Mouse (Mus musculus) spleen, adult 2 months (tissue): ENCODE data around the gene Emc9. TPM values are rescaled to one million over a fixed set of nuclear protein-coding genes. Genes with fewer than 3 reads are reported as not detected.

Experiments used
- DNase-seq, 2 experiments: peaks; one replicate each; pipeline versions ENCODE4 v3.0.0 to v3.0.0-alpha.2; 2012 to 2021; ENCODE audit warnings: low spot score in 2 of 2, low read depth in 1 of 2
- H3K27ac ChIP-seq: fragments of 200-500 bp; 2 replicates; pipeline ENCODE4 v1.5.1; 2012; ENCODE audit warnings: low read length, inconsistent platforms; ENCODE audit not compliant: insufficient read depth
- H3K27me3 ChIP-seq: fragments of 200-500 bp; 2 replicates; pipeline ENCODE4 v1.6.1; 2012; ENCODE audit warnings: mild to moderate bottlenecking, moderate library complexity, low read length, inconsistent platforms; ENCODE audit not compliant: control insufficient read depth, insufficient read depth
- H3K36me3 ChIP-seq: fragments of 200-500 bp; 2 replicates; pipeline ENCODE4 v1.6.1; 2012; ENCODE audit warnings: mild to moderate bottlenecking, low read length, inconsistent platforms; ENCODE audit not compliant: control insufficient read depth, insufficient read depth
- H3K4me1 ChIP-seq: fragments of 200-500 bp; 2 replicates; pipeline ENCODE4 v1.6.1; 2011; ENCODE audit warnings: inconsistent platforms; ENCODE audit not compliant: control insufficient read depth, insufficient read depth, insufficient read length
- H3K4me3 ChIP-seq: fragments of 200-500 bp; 2 replicates; pipeline ENCODE4 v1.5.1; 2011; ENCODE audit warnings: mild to moderate bottlenecking, inconsistent platforms; ENCODE audit not compliant: insufficient read depth, insufficient read length; ENCODE audit errors: extremely low read depth
- CTCF ChIP-seq: fragments of 200-500 bp; IDR thresholded peaks from 2 replicates; pipeline ENCODE4 v1.5.1; 2011; ENCODE audit warnings: mild to moderate bottlenecking, inconsistent platforms; ENCODE audit not compliant: insufficient read depth, insufficient read length, insufficient replicate concordance; ENCODE audit errors: extremely low read depth
- POLR2A ChIP-seq: fragments of 200-500 bp; IDR thresholded peaks from 2 replicates; pipeline ENCODE4 v1.6.1; 2011; ENCODE audit warnings: low read depth, low read length, inconsistent platforms
- WGBS: fragments of 180-500 bp; shearing (Covaris S2); methylation state at CpG from one replicate; pipeline ENCODE4 v1.1.7; 2018; 5-methylcytosine and 5-hydroxymethylcytosine counted together
- polyA plus RNA-seq: library from polyadenylated mRNA; depleted of rRNA; stranded (reverse); fragments of >200 nt; gene quantifications from 2 replicates; pipeline ENCODE4 v1.2.3, GENCODE M21; 2012; rRNA removed

Emc9 gene
- 14.5 and 15.0 TPM in 2 replicates for polyA plus RNA-seq

DNA sequence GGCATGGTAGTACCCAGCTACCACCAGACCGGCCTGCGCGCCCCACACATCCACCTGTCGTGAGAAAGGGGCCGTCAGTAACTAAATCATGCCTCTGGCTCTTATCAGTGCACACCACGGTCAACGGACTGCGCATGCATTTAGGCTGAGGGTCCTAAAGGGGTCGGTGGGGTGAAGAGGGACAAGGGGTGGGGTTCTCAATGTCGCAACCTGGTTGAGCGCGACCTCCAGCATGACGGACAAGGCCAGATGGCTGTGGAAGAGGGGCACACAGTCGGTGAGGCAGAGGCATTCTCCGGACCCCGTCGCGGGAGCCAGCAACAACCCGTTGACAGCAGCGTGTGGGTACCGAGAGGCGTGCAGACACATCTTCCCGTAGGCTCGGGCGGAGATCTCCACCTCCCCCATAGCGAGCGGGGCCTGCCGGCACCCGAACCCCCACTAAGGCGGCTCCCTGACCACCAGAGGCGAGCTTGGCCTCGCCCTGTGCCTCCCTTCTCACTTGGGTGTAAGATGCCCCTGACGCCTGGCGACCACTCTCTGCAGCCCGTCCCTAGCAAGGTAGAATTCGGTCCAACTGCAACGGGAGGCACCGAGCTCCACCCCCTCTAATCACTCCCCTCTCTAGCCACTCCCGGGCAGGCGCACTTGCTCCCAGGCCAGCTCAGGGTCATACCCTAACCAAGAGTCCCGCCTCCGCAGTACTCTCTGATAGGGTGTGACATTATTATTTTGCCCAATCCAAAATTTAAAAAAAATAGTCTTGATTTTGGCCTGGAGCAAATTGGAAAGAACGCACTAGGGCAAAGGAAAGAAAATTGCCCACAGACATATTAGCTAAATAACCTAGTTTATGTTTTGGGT lies at the start of gene Emc9:
TSS of gene Emc9 (minus strand) at position 601 of the 864 bp plus-strand sequence.
- Histone ChIP-seq H3K27me3 (no peaks in the 10 kb centered on the region), H3K27ac (peak within 1 kb of the TSS; percentile 82), H3K4me1 (peaks cover 15% of the 10 kb centered on the region; the same call in 1 of the 2 replicates), H3K4me3 (peak within 1 kb of the TSS; percentile 71), H3K36me3 (peaks cover 28% of the 10 kb centered on the region)
- DNase-seq = peak in 1 of 2 experiments; percentile 77
- WGBS = 7% methylated on average over 43 of the region's 43 CpGs
- TF ChIP-seq POLR2A (no peak; the same call in 1 of the 2 replicates), CTCF (no peak)

DNA sequence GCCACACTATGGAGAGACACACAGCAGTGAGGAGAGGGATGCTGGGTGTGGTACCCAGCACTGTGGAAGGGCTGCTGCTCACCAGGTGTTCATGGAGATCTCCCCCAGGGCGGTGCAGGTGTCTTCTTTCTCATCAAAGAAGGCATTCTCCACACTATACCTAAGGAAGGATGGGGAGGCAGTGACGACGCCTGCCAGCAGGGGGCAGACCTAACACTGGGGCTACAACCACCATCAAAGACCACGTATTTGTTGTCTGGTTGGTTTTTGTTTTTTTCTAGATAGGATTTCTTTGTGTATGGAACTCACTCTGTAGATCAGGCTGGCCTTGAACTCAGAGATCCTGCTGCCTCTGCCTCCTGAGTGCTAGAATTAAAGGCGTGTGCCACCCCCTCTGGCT lies 44.2 kb upstream of the Emc9 start:
- Histone ChIP-seq H3K4me1 (no peaks in the 10 kb centered on the region), H3K4me3 (no peak overlapping the region), H3K27ac (no peak overlapping the region), H3K27me3 (no peaks in the 10 kb centered on the region), H3K36me3 (peaks cover 26% of the 10 kb centered on the region)
- DNase-seq = peak in 1 of 2 experiments; percentile 68
- TF ChIP-seq CTCF (peak; percentile 90; the same call in 1 of the 2 replicates), POLR2A (no peak)
- WGBS = 33% methylated on average over 5 of the region's 5 CpGs

DNA sequence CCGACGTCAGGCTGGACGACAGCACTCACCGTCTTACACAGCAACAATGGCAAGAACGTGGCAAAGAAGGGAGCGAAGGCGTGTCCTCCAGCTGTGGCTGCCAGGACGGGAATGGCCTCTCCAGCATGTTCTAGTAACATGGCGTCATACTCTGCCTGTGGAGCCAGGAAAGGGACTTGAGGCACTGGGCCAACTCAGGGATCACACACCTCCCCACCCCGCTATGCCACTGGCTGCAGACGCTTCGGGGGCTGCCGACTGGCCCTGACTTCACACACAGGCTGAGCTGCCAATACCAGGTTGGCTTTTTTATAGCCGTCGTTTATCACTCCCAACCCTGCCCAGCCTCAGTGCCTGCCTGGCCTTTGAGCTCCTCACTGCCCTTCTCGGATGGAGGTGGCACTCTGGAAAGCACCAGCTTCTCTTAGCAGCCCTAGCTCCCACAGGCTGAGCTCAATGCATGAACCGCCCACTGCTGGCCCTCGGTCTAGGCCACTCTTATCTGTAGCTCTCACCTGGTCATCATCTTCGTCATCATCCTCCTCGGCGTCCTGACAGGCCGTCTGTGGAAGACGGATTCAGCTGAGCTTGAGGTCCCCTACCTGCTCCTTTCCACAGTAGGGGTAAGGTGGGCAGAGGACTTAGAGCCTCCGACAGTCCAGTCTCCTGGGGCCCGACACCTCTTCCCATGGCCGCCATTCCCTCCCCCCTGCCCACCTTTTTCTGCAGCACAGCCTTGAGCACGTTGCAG lies 43.1 kb upstream of the Emc9 start:
- TF ChIP-seq CTCF (no peak), POLR2A (no peak)
- Histone ChIP-seq H3K27ac (no peak overlapping the region), H3K4me1 (no peaks in the 10 kb centered on the region), H3K36me3 (peaks cover 26% of the 10 kb centered on the region), H3K4me3 (no peak overlapping the region), H3K27me3 (no peaks in the 10 kb centered on the region)
- no peak for DNase-seq
- 91% methylated on average over 27 of the region's 27 CpGs for WGBS

DNA sequence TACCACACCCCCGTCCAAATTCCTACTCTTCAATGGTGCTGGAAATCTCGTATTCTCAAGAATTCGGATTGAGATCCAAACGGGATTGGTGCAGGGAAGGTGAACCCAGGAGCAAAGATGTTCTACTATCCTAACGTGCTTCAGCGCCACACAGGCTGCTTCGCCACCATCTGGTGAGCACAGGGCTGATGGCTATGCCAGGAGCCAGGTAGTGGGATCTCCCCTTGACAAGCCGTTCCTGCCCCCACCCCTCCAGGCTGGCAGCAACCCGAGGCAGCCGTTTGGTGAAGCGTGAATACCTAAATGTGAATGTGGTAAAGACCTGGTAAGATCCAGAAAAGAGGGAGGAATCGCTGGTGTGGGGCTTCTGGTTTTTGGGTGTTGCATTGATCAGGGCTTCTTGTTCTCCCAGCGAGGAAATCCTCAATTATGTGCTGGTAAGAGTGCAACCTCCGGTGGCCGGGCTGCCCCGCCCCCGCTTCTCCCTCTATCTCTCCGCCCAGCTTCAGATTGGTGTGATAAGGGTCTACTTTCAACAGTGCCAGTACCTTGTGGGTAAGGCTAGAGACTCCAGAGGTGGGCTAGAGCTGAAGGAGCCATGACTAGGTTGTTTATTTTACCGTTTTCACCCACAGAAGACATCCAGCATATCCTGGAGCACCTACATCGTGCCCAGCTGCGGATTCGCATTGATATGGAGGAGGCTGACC lies 33.5 kb upstream of the Emc9 start:
- Histone ChIP-seq H3K4me1 (no peaks in the 10 kb centered on the region), H3K27me3 (no peaks in the 10 kb centered on the region), H3K4me3 (no peak overlapping the region), H3K36me3 (no peaks in the 10 kb centered on the region), H3K27ac (no peak overlapping the region)
- 21% methylated on average over 22 of the region's 22 CpGs for WGBS
- no peak for DNase-seq
- TF ChIP-seq CTCF (no peak), POLR2A (no peak)

DNA sequence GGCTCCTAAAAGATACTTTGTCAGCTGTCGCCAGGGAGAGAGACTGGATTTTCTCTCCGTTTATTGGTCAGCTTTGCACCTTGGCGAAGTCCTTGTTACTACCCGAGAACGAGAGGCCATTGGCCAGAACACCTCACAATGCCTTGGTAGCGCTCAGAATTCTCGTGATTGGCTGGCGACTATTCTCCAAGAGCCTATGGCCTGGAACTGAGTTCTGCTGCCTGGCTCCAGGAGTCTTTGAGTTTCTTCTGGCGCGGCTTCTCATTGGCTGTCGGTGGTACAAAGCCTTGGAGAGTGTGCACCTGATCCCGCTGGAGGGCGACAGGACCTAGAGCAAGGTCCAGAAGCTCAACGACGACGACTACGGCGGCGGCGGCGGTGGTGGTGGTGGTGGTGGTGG lies 32.7 kb upstream of the Emc9 start, which contains the start of gene Rec8:
TSS of gene Rec8 (plus strand) at position 216 of the 400 bp plus-strand sequence.
- TF ChIP-seq POLR2A = no peak
- no peak for TF ChIP-seq CTCF
- H3K4me1 ChIP-seq = no peaks in the 10 kb centered on the region
- DNase-seq = no peak
- H3K27me3 ChIP-seq = no peaks in the 10 kb centered on the region
- no peaks in the 10 kb centered on the region for H3K36me3 ChIP-seq
- no peak within 1 kb of the TSS for H3K27ac ChIP-seq
- WGBS = 35% methylated on average over 14 of the region's 21 CpGs
- H3K4me3 ChIP-seq = no peak within 1 kb of the TSS

DNA sequence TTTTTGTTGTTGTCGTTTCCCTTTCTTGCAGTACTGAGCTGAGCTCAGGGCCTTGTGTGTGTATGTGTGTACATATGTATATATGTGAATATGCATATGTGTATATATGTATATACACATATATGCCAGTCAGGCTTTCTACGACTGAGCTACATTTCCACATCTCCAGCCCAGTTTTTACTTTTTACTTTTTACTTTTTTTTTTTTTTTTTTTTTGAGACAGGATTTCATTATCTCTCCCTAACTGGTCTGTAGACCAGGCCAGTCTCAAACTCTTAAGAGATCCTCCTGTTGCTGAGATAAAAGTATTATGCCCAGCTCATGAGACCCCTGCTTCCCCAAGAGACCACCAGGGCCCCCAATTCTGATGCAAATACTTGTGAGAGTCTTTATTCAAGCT lies 31.7 kb upstream of the Emc9 start:
- TF ChIP-seq CTCF = no peak
- no peak for TF ChIP-seq POLR2A
- no peaks in the 10 kb centered on the region for H3K4me1 ChIP-seq
- no peak overlapping the region for H3K27ac ChIP-seq
- no peak overlapping the region for H3K4me3 ChIP-seq
- WGBS = 78% methylated on average over 2 of the region's 2 CpGs
- no peaks in the 10 kb centered on the region for H3K27me3 ChIP-seq
- H3K36me3 ChIP-seq = no peaks in the 10 kb centered on the region
- no peak for DNase-seq
